17 mouse cellular contexts compared by ENCODE assay signal in the genomic region with DNA sequence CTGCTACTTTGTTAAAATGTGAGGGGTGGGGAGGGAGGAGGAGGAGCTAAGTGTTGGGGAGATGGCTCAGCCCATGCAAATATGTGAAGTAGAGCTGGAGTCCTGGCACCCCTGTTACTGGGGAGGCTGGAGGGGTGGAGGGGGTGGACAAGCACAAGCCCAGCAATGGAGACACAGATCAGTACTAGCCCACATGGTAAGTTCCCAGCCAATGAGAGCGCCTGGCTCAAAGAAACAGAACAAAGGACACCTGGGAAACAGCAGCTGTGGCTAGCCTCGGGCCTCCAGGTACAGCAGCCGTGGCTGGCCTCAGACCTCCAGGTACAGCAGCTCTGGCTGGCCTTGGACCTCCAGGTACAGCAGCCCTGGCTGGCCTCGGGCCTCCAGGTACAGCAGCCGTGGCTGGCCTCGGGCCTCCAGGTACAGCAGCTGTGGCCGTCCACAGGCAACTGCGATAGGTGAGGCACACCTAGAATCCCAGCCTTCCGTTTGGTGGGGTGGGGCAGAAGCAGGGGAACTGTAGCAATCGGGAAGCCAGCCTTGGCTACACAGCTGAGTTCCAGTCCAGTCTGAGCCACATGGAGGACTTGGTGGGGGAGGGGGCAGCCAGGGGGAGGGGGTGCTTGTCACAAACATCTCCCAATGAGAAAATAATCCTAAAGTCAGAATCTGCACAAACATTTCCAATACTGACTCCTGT.
A peak's percentile ranks its signal among the peaks of the same experiment; 100 is the strongest.
DNase-seq lines count a peak whose midpoint lies in the region; ATAC-seq and TF ChIP-seq lines count a peak whose summit lies in the region.
"Had no signal": no experiment of that assay in that cellular context is flagged by ENCODE, and none has a peak within 500 bp of the region (broad histone marks: within the 10 kb centered on the region; RNA-seq: fewer than 3 reads in every experiment).

No protein-coding gene starts in this region.

- no peak overlapping the region for H3K27ac ChIP-seq in hindbrain, embryonic 14.5 days
- H3K27ac ChIP-seq in hindbrain, embryonic 10.5 days, result no peak overlapping the region
- H3K27ac ChIP-seq in neural tube, embryonic 14.5 days (ENCODE audit: low read depth, low read length), result no peak overlapping the region
- no peak overlapping the region for H3K27ac ChIP-seq in neural tube, embryonic 15.5 days (replicated peaks)
- H3K27ac ChIP-seq in embryonic facial prominence, embryonic 14.5 days (replicated peaks; ENCODE audit: low read depth, low read length), result peak overlapping the region; percentile 39
- no peak overlapping the region for H3K27ac ChIP-seq in stomach, postnatal 0 days (replicated peaks)
- H3K27ac ChIP-seq: gastrocnemius, adult 2 months; heart, embryonic 10.5 days; liver, embryonic 15.5 days had no signal

- TF ChIP-seq EP300 in stomach, postnatal 0 days (optimal IDR thresholded peaks at IDR 0.05), result no peak

- no peaks in the 10 kb centered on the region; the same call in 1 of the 2 replicates for H3K36me3 ChIP-seq in hindbrain, embryonic 14.5 days (replicated peaks; ENCODE audit: control insufficient read depth, insufficient read depth)
- H3K36me3 ChIP-seq in hindbrain, embryonic 10.5 days, result peaks cover 56% of the 10 kb centered on the region
- H3K36me3 ChIP-seq in neural tube, embryonic 14.5 days (ENCODE audit: control insufficient read depth, insufficient read depth, low read length), result no peaks in the 10 kb centered on the region
- H3K36me3 ChIP-seq in neural tube, embryonic 15.5 days, result no peaks in the 10 kb centered on the region
- 0 out of 2 replicates have a peak, but pooled peaks cover 5% of the 10 kb centered on the region for H3K36me3 ChIP-seq in embryonic facial prominence, embryonic 14.5 days (ENCODE audit: control insufficient read depth, insufficient read depth, low read length)
- no peaks in the 10 kb centered on the region for H3K36me3 ChIP-seq in stomach, postnatal 0 days (ENCODE audit: control insufficient read depth, insufficient read depth, low read length)
- H3K36me3 ChIP-seq: liver, embryonic 15.5 days had no signal

- H3K27me3 ChIP-seq in hindbrain, embryonic 14.5 days (ENCODE audit: control insufficient read depth, insufficient read depth, low read length), result no peaks in the 10 kb centered on the region
- no peaks in the 10 kb centered on the region for H3K27me3 ChIP-seq in hindbrain, embryonic 10.5 days (ENCODE audit: insufficient read depth, poor library complexity, severe bottlenecking)
- H3K27me3 ChIP-seq in neural tube, embryonic 14.5 days (ENCODE audit: control insufficient read depth, insufficient read depth, low read length), result no peaks in the 10 kb centered on the region
- H3K27me3 ChIP-seq in neural tube, embryonic 15.5 days (replicated peaks), result no peaks in the 10 kb centered on the region
- no peaks in the 10 kb centered on the region for H3K27me3 ChIP-seq in embryonic facial prominence, embryonic 14.5 days (replicated peaks; ENCODE audit: control insufficient read depth, insufficient read depth, low read length)
- no peaks in the 10 kb centered on the region for H3K27me3 ChIP-seq in stomach, postnatal 0 days (ENCODE audit: control insufficient read depth, insufficient read depth, low read length)
- H3K27me3 ChIP-seq: liver, embryonic 15.5 days had no signal

- no peak for DNase-seq in hindbrain, embryonic 14.5 days (ENCODE audit: low spot score)
- no peak for DNase-seq in hindbrain, embryonic 10.5 days (ENCODE audit: low spot score)
- DNase-seq in embryonic facial prominence, embryonic 14.5 days (ENCODE audit: low spot score), result no peak
- DNase-seq in stomach, postnatal 0 days (ENCODE audit: low spot score), result no peak
- DNase-seq in embryo, embryonic 9.5 days (ENCODE audit: extremely low spot score), result no peak
- DNase-seq: cerebellum, adult 9-11 months; forebrain, postnatal 0 days; gastrocnemius, adult 2 months; heart, postnatal 36 days; kidney, adult 8-10 months; kidney, postnatal 4 days had no signal

- no peak overlapping the region for H3K4me3 ChIP-seq in hindbrain, embryonic 14.5 days (replicated peaks; ENCODE audit: low read length)
- no peak overlapping the region for H3K4me3 ChIP-seq in hindbrain, embryonic 10.5 days
- no peak overlapping the region for H3K4me3 ChIP-seq in neural tube, embryonic 14.5 days (ENCODE audit: low read depth, low read length)
- H3K4me3 ChIP-seq in neural tube, embryonic 15.5 days (replicated peaks), result no peak overlapping the region
- H3K4me3 ChIP-seq in embryonic facial prominence, embryonic 14.5 days (ENCODE audit: low read depth, low read length), result no peak overlapping the region
- H3K4me3 ChIP-seq in stomach, postnatal 0 days (ENCODE audit: low read depth, low read length), result no peak overlapping the region
- H3K4me3 ChIP-seq: gastrocnemius, adult 2 months; heart, embryonic 10.5 days; liver, embryonic 15.5 days; myocyte had no signal

- no peak overlapping the region for H3K4me2 ChIP-seq in hindbrain, embryonic 14.5 days (replicated peaks)
- no peak overlapping the region for H3K4me2 ChIP-seq in neural tube, embryonic 14.5 days (ENCODE audit: low read depth, low read length)
- H3K4me2 ChIP-seq in neural tube, embryonic 15.5 days, result no peak overlapping the region
- no peak overlapping the region for H3K4me2 ChIP-seq in embryonic facial prominence, embryonic 14.5 days (ENCODE audit: low read depth, low read length)
- H3K4me2 ChIP-seq in stomach, postnatal 0 days (replicated peaks; ENCODE audit: low read depth), result no peak overlapping the region
- H3K4me2 ChIP-seq: liver, embryonic 15.5 days had no signal

- peak; percentile 48; the same call in 1 of the 2 replicates for ATAC-seq in hindbrain, embryonic 14.5 days (ENCODE audit: low FRiP score)
- peak; percentile 46; the same call in 1 of the 2 replicates for ATAC-seq in neural tube, embryonic 14.5 days (ENCODE audit: low read depth)
- ATAC-seq in neural tube, embryonic 15.5 days (ENCODE audit: low FRiP score), result no peak
- no peak; the same call in 1 of the 2 replicates for ATAC-seq in embryonic facial prominence, embryonic 14.5 days (ENCODE audit: low read depth)
- peak; percentile 38; the same call in 1 of the 2 replicates for ATAC-seq in stomach, postnatal 0 days (ENCODE audit: low FRiP score, low TSS enrichment)
- ATAC-seq: forebrain, postnatal 0 days; lung, postnatal 0 days had no signal

- no peaks in the 10 kb centered on the region for H3K4me1 ChIP-seq in hindbrain, embryonic 14.5 days (replicated peaks; ENCODE audit: control insufficient read depth, insufficient read depth, low read length)
- peaks cover 18% of the 10 kb centered on the region for H3K4me1 ChIP-seq in hindbrain, embryonic 10.5 days (replicated peaks)
- peaks cover 6% of the 10 kb centered on the region; the same call in 1 of the 2 replicates for H3K4me1 ChIP-seq in neural tube, embryonic 14.5 days (ENCODE audit: control insufficient read depth, insufficient read depth, low read length)
- peaks cover 16% of the 10 kb centered on the region for H3K4me1 ChIP-seq in neural tube, embryonic 15.5 days
- peaks cover 15% of the 10 kb centered on the region for H3K4me1 ChIP-seq in embryonic facial prominence, embryonic 14.5 days (ENCODE audit: control insufficient read depth, insufficient read depth, low read length)
- no peaks in the 10 kb centered on the region for H3K4me1 ChIP-seq in stomach, postnatal 0 days (replicated peaks; ENCODE audit: control insufficient read depth, insufficient read depth)
- H3K4me1 ChIP-seq: liver, embryonic 15.5 days had no signal

- no peak overlapping the region for H3K9ac ChIP-seq in hindbrain, embryonic 14.5 days
- no peak overlapping the region for H3K9ac ChIP-seq in neural tube, embryonic 14.5 days (replicated peaks; ENCODE audit: low read depth, low read length)
- no peak overlapping the region for H3K9ac ChIP-seq in neural tube, embryonic 15.5 days (replicated peaks)
- H3K9ac ChIP-seq in embryonic facial prominence, embryonic 14.5 days (ENCODE audit: low read depth, low read length), result no peak overlapping the region
- H3K9ac ChIP-seq in stomach, postnatal 0 days (ENCODE audit: low read length), result no peak overlapping the region
- H3K9ac ChIP-seq: forebrain, postnatal 0 days; liver, embryonic 15.5 days had no signal

- no peaks in the 10 kb centered on the region for H3K9me3 ChIP-seq in hindbrain, embryonic 14.5 days (ENCODE audit: control insufficient read depth, low read length)
- 0 out of 2 replicates have a peak, but pooled peaks cover 2% of the 10 kb centered on the region for H3K9me3 ChIP-seq in hindbrain, embryonic 10.5 days
- H3K9me3 ChIP-seq in neural tube, embryonic 14.5 days (ENCODE audit: control insufficient read depth, low read length), result no peaks in the 10 kb centered on the region
- no peaks in the 10 kb centered on the region for H3K9me3 ChIP-seq in neural tube, embryonic 15.5 days (replicated peaks)
- no peaks in the 10 kb centered on the region for H3K9me3 ChIP-seq in embryonic facial prominence, embryonic 14.5 days (ENCODE audit: control insufficient read depth, low read length)
- no peaks in the 10 kb centered on the region for H3K9me3 ChIP-seq in stomach, postnatal 0 days (ENCODE audit: control insufficient read depth, low read length)
- H3K9me3 ChIP-seq: heart, embryonic 10.5 days; liver, embryonic 15.5 days had no signal

- 95% methylated on average over 10 of the region's 10 CpGs for WGBS in hindbrain, embryonic 14.5 days
- WGBS in hindbrain, embryonic 10.5 days, result 96% methylated on average over 10 of the region's 10 CpGs
- 96% methylated on average over 10 of the region's 10 CpGs for WGBS in neural tube, embryonic 14.5 days
- 94% methylated on average over 10 of the region's 10 CpGs for WGBS in neural tube, embryonic 15.5 days
- 95% methylated on average over 7 of the region's 10 CpGs for WGBS in embryonic facial prominence, embryonic 14.5 days
- 78% methylated on average over 10 of the region's 10 CpGs for WGBS in stomach, postnatal 0 days

- TF ChIP-seq CTCF in stomach, postnatal 0 days (IDR thresholded peaks at IDR 0.05; ENCODE audit: low read depth), result no peak

Comparison
In these comparisons a context has a peak if more than half of its experiments do, and no peak if none do; other contexts are left out.
1. ATAC-seq: peak in hindbrain, embryonic 14.5 days (single experiment), neural tube, embryonic 14.5 days (single experiment) and stomach, postnatal 0 days (single experiment); none in neural tube, embryonic 15.5 days (single experiment) and embryonic facial prominence, embryonic 14.5 days (single experiment).